ENCODE assay signal across 37 mouse cellular contexts in genomic region chr1:127808671-127809070, GRCm38 (mm10). TPM values are rescaled to one million over a fixed set of nuclear protein-coding genes. Genes with fewer than 3 reads are reported as not detected.
"Had no signal": no experiment of that assay in that cellular context is flagged by ENCODE, and none has a peak within 500 bp of the region (broad histone marks: within the 10 kb centered on the region; RNA-seq: fewer than 3 reads in every experiment).

No protein-coding gene starts in this region.

- H3K4me2 ChIP-seq: heart, embryonic 12.5 days; heart, embryonic 13.5 days; heart, embryonic 15.5 days; hindbrain, embryonic 12.5 days; hindbrain, embryonic 13.5 days; hindbrain, embryonic 14.5 days; hindbrain, embryonic 15.5 days; kidney, embryonic 15.5 days had no signal

- H3K27ac ChIP-seq: heart, embryonic 10.5 days; heart, embryonic 13.5 days; heart, embryonic 15.5 days; hindbrain, embryonic 10.5 days; hindbrain, embryonic 12.5 days; hindbrain, embryonic 13.5 days; hindbrain, embryonic 14.5 days; hindbrain, embryonic 15.5 days; hindbrain, postnatal 0 days; kidney, embryonic 15.5 days; kidney, postnatal 0 days; layer of hippocampus, adult 2 months; left cerebral cortex, adult 2 months had no signal

- H3K4me1 ChIP-seq: hindbrain, embryonic 12.5 days; hindbrain, embryonic 13.5 days; hindbrain, embryonic 15.5 days; kidney, embryonic 15.5 days had no signal

- H3K27me3 ChIP-seq: heart, embryonic 12.5 days; heart, embryonic 13.5 days; heart, embryonic 15.5 days; hindbrain, embryonic 12.5 days; hindbrain, embryonic 13.5 days; hindbrain, embryonic 15.5 days; kidney, embryonic 15.5 days had no signal

- H3K9ac ChIP-seq: heart, embryonic 12.5 days; heart, embryonic 13.5 days; heart, embryonic 15.5 days; hindbrain, embryonic 12.5 days; hindbrain, embryonic 13.5 days; hindbrain, embryonic 14.5 days; hindbrain, embryonic 15.5 days; kidney, embryonic 15.5 days had no signal

- H3K9me3 ChIP-seq: heart, embryonic 10.5 days; heart, embryonic 12.5 days; heart, embryonic 13.5 days; heart, embryonic 15.5 days; hindbrain, embryonic 10.5 days; hindbrain, embryonic 12.5 days; hindbrain, embryonic 13.5 days; hindbrain, embryonic 15.5 days; kidney, embryonic 15.5 days had no signal

- H3K4me3 ChIP-seq: heart, embryonic 10.5 days; heart, embryonic 12.5 days; heart, embryonic 13.5 days; heart, embryonic 15.5 days; hindbrain, embryonic 10.5 days; hindbrain, embryonic 12.5 days; hindbrain, embryonic 13.5 days; hindbrain, embryonic 15.5 days; kidney, embryonic 15.5 days; layer of hippocampus, adult 2 months; left cerebral cortex, adult 2 months had no signal

- DNase-seq: heart, postnatal 10 days; heart, postnatal 14 days; heart, postnatal 36 days; heart, postnatal 4 days; kidney, adult 11 months; kidney, adult 18-20 months; kidney, adult 2 months; kidney, adult 8-10 months; kidney, adult 9 months; kidney, postnatal 10 days; kidney, postnatal 14 days; kidney, postnatal 25 days; kidney, postnatal 36 days; kidney, postnatal 4 days; layer of hippocampus, adult 9-11 months; layer of hippocampus, postnatal 36 days had no signal

- ATAC-seq: hindbrain, embryonic 16.5 days; inflammation-experienced regulatory T-cells, adult 6 months; intestine, embryonic 16.5 days had no signal

RNA-seq across cellular contexts. Expression of gene Map3k19, which starts 46.2 kb away (rescaled TPM):
- polyA plus RNA-seq: heart, embryonic 10.5 days; heart, embryonic 12.5 days; heart, embryonic 14.5 days; heart, postnatal 0 days; intestine, embryonic 14.5 days; intestine, embryonic 16.5 days; kidney, embryonic 14.5 days; kidney, embryonic 15.5 days; kidney, postnatal 0 days had no signal
